Mouse (Mus musculus): ENCODE measurements around the gene Adcy10.
A peak's percentile ranks its signal among the peaks of the same experiment; 100 is the strongest.

The Adcy10 gene

GRCm38 (mm10) chr1:165603218-165603617 is 118.2 kb downstream of the Adcy10 start:
- no peak for DNase-seq (ENCODE audit: low read depth, low spot score)

GRCm38 (mm10) chr1:165604203-165604602 is 119.2 kb downstream of the Adcy10 start:
- no peak for DNase-seq (ENCODE audit: low read depth, low spot score)

GRCm38 (mm10) chr1:165605108-165605507 is 120.1 kb downstream of the Adcy10 start:
- DNase-seq (ENCODE audit: low read depth, low spot score), result no peak

GRCm38 (mm10) chr1:165605774-165606173 is 120.8 kb downstream of the Adcy10 start:
- DNase-seq (ENCODE audit: low read depth, low spot score), result no peak

GRCm38 (mm10) chr1:165608904-165609303 is 123.9 kb downstream of the Adcy10 start:
- no peak for DNase-seq (ENCODE audit: low read depth, low spot score)

GRCm38 (mm10) chr1:165609495-165610320 is 124.7 kb downstream of the Adcy10 start:
- DNase-seq (ENCODE audit: low read depth, low spot score), result peak; percentile 8

- DNase-seq (ENCODE audit: low read depth, low spot score), result no peak
Measured at GRCm38 (mm10) chr1:165610321-165610999, 125.5 kb downstream of the Adcy10 start.

- peak; percentile 22 for DNase-seq (ENCODE audit: low read depth, low spot score)
Measured at GRCm38 (mm10) chr1:165612714-165613113, 127.7 kb downstream of the Adcy10 start.

GRCm38 (mm10) chr1:165613926-165614325 is 128.9 kb downstream of the Adcy10 start:
- DNase-seq (ENCODE audit: low read depth, low spot score), result no peak

GRCm38 (mm10) chr1:165614793-165615192 is 129.8 kb downstream of the Adcy10 start:
- no peak for DNase-seq (ENCODE audit: low read depth, low spot score)

- DNase-seq (ENCODE audit: low read depth, low spot score), result no peak
Measured at GRCm38 (mm10) chr1:165616652-165617051, 131.7 kb downstream of the Adcy10 start.

GRCm38 (mm10) chr1:165617166-165617891 is 132.3 kb downstream of the Adcy10 start:
- no peak for DNase-seq (ENCODE audit: low read depth, low spot score)

GRCm38 (mm10) chr1:165618201-165618624 is 133.2 kb downstream of the Adcy10 start:
- no peak for DNase-seq (ENCODE audit: low read depth, low spot score)

GRCm38 (mm10) chr1:165625058-165625457 is 140.1 kb downstream of the Adcy10 start:
- DNase-seq (ENCODE audit: low read depth, low spot score), result no peak

- no peak for DNase-seq (ENCODE audit: low read depth, low spot score)
Measured at GRCm38 (mm10) chr1:165625896-165626295, 140.9 kb downstream of the Adcy10 start.

All from CD4-positive helper T cell, adult 2 months (primary cell).